Mouse (Mus musculus) stomach, postnatal 0 days (tissue): ENCODE results near the gene Zfp386.
A peak's percentile ranks its signal among the peaks of the same experiment; 100 is the strongest.

Experiments
- CTCF ChIP-seq: IDR thresholded peaks from 2 replicates; pipeline ENCODE4 v1.5.1; 2016; ENCODE audit warnings: antibody characterized with exemption, low read depth, mild to moderate bottlenecking, moderate library complexity
- EP300 ChIP-seq: optimal IDR thresholded peaks from 2 replicates; pipeline ENCODE3; 2016; ENCODE audit warnings: antibody characterized with exemption

DNA sequence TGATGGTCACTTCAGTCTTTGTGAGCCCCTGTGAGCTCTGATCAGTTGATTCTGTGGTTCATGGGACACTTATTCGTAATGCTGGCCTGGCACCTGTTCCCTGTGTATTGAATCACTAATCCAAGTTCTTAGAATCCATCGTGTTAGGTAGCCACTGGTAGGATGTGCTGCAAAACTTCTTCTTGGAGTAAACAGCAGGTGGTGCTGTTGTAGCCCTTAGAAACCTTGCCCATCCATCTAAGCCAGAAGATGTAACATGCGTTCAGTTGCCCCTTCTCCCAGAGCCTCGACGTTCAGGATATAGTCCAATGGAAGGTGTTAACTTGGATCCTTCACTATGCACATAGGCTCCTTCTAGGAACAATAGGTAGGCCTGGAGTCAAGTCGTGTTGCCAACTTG, 2.2 kb downstream of the Zfp386 start:
- TF ChIP-seq CTCF (peak; percentile 76), EP300 (no peak)
